Mouse (Mus musculus) frontal cortex, postnatal 25 days (tissue): ENCODE measurements around the gene Dnase1l3.
A peak's percentile ranks its signal among the peaks of the same experiment; 100 is the strongest.
"Not testable (repeated sequence)": the region's sequence is repeated elsewhere in the genome, so short reads cannot be mapped to it uniquely, and the experiment has no call there.

ENCODE experiments used
- DNase-seq, 2 experiments: peaks; one replicate each; pipeline ENCODE4 v3.0.0; 2022; ENCODE audit warnings: low spot score in 2 of 2

The Dnase1l3 gene

DNA sequence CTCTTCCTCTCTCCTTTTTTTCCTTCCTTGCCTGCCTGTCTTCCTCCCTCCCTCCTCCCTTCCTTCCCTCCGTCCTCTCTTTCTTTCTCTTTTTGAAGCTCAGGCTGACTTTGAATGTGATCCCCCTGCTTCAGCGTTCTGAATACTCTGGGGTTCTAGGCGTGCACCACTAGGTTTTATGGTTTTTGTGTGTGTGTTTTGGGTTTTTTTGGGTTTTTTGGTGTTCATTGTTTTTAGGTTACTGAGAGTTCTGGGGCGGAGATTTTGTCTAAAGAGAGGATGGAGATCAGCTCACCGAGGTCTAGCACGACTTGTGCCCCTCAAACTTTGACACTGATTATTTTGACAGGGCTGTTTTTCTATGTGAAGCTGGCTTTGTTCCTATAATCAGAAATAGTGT lies 17.6 kb upstream of the Dnase1l3 start:
- DNase-seq = no peak

DNA sequence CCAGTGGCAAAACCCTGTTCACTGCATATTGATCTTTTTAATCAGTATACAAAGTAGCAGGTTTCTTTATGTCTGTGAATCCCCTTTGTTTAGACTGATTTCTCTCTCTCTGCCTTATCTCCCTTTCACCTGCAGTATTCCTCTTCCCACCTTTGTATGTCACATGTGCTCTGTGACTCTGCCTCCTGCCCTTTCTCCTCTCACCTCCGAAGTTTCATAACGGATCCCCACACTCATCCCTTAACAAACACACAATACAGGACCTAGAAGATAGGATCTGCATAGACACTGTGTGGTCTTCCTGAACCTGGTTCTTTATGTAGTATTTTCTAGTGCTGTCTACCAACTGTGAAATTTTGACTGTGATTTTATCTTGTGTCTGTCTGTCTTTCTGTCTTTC lies 16.9 kb upstream of the Dnase1l3 start:
- DNase-seq = no peak

DNA sequence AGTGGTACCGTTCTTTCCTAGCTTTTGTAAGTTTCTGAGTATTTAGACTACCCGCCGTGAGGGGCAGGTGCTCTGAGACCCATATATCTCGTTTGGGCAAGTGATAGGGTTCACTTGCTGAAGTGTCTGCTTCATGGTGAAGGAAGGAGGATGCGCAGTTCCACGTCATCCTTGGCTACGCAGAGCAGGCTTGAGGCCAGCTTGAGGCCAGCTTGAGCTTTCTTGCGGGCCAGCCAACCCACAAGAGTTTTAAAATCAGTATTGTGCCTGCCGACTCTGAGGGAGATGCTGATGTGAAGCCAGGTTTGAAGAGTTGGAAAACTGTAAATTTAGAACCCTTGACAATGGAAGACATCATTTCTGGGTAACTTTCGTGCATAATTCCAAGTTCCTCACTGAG lies 13.6 kb upstream of the Dnase1l3 start:
- no peak for DNase-seq

DNA sequence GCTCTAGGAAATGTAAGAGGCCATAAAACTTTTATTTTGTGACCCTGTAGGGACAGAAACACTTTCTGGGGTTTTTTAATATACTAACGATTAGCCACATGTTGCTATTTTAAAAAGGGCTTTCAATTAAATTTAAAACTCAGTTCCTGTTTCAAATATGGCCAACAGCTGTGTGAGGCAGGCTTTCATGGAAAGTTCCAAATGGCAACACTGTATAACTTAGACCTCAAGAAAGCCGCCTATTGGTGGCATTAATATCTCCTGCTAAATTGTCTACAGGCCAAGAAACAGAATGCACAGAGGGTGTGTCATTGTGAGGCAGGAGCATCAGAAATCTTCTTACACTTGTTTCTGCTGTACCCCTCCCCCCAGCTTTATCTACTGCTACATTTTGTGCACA lies 13.1 kb upstream of the Dnase1l3 start:
- no peak for DNase-seq

DNA sequence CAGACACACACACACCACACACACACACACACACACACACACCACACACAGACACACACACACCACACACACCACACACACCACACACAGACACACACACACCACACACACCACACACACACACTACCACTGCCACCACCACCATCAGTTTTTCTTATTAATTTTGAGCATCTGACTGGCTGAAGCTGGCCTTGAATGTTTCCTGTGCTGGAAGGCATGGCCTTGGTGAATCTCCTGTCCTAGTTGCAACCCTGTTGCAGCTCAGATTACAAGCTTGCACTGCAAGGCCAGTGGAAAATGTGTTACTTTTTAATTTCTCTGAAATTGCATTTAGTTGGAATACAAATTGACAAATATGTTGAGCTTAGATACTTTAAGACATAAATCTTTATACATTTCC lies 12.7 kb upstream of the Dnase1l3 start:
- DNase-seq = no peak

DNA sequence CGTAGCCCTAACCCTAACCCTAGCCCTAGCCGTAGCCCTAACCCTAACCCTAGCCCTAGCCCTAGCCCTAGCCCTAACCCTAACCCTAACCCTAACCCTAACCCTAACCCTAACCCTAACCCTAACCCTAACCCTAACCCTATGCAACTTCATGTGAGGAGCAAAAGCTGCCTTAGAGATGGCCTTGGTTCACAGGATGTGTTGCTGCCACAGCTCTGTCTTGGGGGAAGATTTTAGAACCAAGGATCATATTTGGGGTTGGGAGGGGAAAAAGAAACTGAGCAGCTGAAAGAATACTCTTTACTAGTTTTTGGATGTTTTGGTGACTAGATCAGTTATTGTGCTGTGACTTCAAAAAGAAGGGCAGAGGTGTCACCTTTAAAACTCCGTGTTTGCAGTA lies 11.7 kb upstream of the Dnase1l3 start:
- DNase-seq = not testable (repeated sequence)

DNA sequence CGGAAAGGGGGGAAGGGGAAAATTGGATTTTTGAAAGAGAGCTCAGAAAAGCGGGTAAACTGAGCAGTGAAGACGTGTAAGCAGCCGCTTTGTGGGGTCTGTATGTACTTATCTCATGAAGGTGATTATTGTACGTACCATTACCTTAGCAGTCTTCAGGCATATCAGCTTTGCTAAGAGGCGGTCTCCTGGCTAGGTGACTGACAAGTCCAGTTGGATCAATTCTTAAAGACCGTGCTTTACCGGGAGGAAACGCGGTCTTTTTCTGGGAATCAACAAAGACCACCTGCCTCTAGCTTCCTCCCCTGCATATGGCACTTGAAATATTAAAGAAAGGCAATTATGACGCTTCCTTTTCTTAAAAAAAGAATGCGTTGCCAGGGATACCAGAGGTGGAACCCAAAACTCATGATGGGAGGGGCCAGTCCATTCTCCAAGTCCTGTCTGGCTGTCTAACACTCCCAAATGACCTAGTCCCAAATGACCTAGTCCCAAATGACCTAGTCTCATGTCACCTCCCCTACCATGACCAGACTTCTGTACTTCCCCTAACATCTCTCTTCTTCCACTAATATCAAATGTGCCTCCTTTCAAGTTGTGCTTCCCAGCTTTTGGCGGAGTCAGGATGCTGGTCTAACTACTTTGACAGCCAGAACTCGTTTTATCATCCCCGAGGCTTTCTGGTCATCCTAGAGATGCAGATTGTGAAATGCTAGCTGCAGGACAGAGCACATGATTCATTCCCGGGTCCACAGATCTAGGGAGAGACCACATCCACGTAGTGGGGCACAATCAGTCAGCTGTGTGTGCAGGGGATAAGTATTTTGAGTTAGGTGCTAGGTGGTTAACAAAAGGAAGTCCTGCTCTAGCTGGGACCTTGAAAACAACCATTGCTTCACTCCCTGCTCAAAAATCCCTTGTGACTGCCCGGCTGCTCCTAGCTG lies 9.6 kb upstream of the Dnase1l3 start:
- DNase-seq = no peak

DNA sequence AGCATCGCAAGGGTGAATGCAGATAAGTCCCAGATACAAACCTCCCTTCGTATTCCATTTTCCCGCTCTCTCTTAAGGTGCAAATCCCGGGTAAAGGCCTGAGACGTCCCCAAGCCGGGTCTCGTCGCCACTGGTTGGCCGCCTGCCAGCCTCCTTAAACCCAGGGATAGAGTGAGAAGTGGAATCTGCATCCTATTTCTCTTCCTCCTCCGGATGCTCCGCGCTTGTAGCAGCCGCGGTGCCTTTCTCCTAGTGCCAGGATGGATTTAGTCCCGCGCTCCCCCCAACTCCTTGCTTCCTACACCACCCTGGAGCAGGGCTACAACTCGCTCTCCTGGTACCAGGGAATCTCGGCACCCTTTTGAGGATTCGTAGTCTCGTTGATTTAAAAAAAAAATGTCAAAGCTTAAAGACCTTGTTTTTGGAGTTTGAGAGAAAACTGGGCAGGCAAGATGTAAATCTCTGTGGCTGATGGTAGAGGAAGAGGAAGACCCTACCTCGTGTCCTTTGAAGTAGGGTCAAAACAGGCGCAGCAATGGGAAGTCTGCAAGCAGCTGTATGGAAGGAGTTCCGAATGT lies 8.8 kb upstream of the Dnase1l3 start:
- DNase-seq = peak; percentile 52 to 53

DNA sequence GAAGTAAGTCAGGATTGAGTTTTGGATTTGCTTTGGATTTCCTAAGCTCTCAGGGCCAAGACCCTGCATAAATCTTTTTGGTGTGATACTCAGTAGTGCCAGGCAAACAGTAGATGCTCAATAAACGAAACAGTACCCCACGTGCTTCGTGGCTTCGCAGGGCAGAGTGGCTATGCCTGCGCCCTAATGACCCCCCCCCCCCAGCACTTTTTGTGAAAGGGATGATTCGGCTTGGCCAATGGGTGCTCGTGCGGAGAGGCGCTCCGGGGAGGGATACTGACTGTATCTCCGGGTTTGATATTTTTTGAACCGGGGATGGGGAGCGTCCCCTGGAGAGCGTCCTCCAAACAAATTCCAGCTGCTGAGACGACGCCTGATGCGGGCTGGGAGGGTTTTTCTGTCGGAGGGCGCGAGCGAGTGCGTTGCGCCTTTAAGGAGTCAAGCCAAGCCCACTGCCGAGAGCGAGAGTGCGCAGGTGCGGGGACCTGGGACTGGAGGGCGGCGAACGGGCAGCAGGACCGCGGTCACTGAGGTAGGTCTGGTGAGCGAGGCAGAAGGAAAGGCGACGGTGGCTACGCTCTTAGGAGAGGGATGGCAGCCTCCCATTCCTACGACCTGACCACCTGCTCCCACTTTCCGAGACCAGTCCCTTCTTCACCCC lies 8.2 kb upstream of the Dnase1l3 start, which contains the start of gene Abhd6:
TSS of gene Abhd6 (plus strand) at position 471 of the 661 bp plus-strand sequence.
- peak; percentile 77 to 83 for DNase-seq

DNA sequence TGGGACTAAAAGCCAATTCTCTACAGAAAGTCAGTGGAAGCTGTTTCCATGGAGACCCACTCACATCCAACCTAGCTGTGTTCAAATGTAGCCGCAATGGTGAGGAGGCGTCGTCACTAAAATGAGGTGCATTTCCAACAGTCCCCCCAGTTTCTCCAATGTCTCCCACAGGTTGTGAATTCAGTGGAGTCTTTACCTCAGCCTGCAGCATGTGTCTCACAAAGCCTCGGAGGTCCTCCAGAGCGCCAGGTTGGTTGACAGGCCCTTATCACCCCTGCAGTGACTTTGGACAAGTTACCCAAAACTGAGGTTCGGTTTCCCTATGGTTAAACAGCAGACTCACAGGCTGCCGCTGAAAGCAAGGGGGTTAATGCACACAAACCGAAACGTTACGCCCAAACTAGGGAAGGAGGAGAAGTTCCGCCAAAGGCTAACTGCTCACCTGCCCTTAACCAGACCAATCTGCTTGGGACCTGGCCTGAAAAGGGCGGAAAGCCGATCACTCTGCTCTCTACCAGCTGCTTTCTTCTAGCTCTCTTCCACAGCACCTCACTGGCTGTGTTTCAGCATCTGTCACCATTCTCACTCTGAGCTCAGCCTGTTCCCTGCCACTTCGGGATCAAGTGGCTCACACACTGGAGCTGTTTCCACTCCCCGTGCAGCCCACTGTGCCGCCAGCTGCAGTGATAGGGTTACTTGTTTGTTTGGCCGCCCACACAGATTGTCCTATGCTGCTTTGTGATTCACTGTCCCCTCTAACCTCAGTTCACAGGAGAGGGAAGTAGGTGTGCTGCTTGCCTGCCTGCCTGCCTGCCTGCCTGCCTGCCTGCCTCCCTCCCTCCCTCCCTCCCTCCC lies 6.7 kb upstream of the Dnase1l3 start:
- peak; percentile 17 to 39 for DNase-seq

DNA sequence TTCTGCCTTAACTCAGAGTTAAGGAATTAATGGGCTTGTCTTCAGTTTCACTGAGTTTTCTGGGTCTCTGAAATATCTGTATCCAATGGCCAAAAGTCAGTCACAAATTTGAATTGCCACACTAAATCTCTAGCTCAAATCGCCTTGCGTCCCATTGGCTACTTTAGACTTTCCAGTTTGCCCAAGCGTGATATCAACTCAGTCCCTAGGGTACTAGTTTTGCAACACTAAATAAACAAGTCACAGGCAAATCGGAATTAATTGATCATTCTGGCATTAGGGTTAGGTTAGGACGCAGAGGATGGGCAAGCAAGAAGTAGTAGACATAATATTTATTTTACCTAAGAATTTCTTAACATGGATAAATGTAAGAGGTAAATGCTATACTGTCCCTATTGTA lies 5.9 kb upstream of the Dnase1l3 start:
- no peak for DNase-seq

DNA sequence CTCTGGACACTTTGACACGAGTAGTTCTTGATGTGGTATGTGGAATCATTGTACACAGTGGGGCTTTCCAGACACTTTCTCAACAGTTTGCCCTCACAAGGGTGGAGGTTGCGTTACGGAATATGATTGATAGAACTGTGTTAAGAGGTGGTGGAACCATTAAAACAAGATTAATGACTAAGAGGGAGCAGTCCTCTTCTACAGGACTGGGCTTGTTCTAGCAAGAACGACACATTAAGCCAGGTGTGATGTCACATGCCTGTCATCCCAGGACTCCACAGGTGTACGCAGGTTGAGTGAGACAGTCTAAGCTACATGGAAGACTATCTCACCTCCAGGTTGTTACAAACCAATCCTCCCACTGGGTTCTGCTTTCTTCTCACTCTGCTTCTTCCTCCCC lies 5.1 kb upstream of the Dnase1l3 start:
- DNase-seq = no peak

DNA sequence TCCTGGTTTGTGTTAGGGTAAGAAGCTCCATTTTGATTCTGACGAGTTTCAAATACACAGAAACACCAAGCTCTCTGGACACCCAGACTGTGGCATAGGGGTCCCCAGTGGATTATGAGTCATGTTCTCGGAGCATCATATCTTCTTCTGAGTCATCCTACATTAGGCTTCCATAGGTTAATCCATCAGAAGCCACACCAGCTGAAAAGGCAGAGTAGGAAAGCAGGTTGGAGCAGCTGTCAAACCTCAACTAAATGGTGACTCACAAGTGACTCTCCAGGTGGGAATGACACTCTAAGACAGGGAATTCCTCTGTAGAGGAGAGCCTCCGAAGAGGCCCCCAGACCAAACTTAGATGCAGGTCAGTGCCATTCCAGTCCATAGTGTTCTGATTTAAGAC lies 4.7 kb upstream of the Dnase1l3 start:
- no peak for DNase-seq

DNA sequence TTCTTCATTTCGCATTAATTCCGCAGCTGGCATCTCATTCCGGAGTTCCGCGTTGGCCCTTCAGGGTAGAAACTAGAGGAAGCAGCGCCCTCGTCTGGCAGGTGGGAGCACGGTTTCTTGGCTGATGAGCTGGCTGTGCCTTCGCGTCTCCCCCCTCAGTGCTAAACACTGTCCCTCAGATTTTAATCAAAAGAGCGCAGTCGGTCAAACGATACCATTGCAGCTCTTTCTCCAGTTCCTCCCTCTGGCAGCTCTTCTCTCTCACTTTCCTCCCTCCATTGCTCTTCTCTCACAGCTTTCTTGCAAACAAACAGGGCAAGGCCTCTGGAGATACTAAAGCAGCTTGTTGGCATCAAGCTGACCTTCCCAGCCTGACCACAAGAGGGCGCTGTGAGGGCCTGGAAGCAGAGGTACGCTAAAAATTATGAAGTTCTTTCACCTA lies 2.9 kb upstream of the Dnase1l3 start:
- peak; percentile 89 to 91 for DNase-seq

DNA sequence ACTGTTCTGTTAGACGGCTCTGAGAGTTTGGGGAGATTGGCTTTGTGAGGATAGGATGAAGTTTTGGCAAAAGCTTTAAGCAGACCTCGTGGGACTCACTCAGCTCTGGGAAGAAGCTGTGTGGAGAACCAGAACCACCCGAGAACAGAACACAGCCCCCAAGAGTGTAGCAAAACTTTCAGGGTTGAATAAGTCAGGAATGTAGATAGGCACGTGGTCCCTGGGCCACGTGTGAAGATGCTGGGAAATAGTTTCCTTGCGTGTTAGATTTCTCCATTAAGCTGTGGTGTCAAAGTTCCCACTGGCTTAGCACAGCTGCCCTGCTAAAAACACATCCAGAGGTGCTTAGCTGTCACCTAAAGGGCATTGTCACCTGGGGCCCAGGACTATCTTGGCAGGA lies 2.2 kb downstream of the Dnase1l3 start:
- DNase-seq = no peak

DNA sequence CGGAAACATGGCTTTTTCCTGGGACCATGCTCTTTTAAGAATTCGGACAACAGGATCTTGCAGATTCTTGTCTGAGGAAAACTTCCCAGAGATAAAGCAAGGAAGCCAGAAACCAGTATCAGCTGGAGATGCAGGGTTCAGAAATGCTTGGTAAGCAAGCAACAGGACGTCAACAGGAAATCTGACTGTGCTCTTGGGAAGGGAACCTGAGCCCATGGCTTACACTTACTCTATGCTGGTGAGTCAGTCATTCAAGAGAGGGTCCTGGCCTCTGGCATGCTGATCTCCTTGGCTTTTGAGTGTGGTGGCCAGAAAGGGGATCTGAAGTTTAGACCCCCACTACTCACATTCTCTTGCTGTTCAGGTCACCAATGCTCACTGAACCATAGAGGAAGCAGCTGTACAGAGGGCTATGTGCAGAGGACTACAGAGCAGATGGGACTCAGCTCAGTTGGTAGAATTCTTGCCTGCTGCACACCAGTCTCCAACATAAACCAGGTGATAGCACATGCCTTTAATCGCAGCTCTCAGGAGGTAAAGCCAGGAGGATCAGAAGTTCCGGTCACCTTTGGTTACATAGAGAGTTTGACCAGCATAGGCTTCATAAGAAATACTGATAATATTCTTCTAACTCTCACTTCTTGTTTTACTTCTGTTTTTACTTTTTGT lies 3.1 kb downstream of the Dnase1l3 start:
- no peak for DNase-seq

DNA sequence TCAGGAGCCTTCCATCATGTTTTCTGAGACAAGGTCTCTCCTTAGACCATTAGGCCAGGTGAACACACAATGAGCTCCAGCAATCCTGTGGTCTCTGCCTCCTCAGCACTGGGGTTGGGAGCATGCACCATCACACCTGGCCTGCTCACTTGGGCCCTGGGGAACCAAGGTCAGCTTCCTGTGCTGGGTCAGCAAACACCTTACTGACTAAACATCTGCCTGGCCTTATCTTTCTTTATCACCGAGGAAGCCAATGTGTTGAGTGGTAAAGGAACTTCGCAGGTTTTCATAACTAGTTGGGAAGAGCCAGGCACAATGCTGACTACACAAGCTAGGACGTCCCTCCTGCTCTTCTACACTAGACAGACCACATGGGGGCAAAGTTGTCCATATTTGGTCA lies 4.4 kb downstream of the Dnase1l3 start:
- no peak for DNase-seq

DNA sequence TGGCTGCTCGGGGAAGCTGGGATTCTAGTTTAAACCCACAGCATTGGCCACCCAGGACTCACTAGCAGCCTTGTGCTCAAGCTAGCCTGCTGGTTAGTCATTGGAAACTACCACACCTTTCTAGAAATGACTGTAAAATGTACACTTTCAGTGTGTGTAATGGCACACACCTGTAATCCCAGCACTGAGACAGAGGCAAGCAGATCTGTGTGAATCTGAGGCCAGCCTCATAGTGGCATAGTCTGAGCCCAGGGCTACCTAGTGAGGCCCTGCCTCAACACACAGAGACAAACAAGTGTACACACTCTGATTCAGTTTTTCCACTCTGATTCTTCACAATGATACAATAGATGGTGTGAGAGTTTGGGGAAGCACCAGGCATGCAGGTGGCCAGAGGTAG lies 5.0 kb downstream of the Dnase1l3 start:
- no peak for DNase-seq

DNA sequence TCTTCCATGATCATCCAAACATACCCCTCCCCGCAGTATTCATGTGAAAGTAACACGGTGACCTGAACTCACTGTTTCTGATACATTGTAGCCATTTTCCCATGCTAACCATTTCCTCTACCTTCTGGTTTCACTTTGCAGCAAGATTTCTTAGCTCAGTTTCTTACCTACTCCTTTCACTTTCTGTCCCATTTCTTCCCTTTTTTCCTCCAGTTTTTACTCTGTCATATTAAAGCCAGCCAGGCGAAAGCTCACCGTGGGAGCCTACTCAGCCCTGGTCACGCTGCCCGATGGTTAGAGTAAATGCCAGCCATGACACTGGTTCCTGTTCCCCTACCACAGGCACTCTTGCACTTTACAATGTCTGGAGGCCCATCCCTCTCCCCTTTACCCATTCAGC lies 7.5 kb downstream of the Dnase1l3 start:
- no peak for DNase-seq

DNA sequence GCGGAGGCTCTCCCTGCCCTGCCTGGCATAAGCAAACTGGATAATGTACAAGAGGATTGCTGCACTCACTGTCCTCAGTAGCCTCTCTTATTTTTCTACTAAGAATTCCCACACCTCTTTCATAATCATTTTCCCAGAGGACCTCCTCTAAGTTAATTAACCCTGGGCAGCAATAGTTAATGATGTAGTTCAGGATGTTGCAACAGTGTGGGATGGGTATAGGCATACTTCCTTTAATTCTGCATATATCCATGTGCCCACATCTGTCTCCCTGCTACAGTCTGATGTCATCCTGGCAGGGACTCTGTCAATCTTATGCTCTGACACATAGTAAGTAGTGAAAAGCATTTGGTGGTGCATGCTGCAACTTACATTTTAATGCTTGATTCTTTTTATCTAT lies 13.1 kb downstream of the Dnase1l3 start:
- no peak for DNase-seq

DNA sequence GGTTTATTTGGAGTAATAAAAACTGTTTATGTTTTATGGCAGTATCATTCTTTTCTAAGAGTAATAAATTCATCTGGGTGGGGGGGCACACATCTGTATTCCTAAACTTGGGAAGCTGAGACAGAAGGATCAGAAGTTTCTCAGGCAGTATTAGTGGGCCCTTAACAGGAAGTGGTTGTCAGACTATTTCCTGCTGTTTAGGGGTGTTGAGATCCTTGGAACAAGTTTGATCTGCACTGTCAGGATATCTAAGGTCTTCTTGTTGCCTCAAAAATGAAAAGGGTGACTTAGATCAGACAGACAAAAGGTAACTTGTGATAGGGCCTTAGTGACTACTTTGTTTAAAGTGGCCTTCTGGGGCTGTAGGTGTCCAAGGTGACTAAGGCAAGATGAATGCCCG lies 16.2 kb downstream of the Dnase1l3 start:
- no peak for DNase-seq
